Mouse (Mus musculus): ENCODE measurements at regions not wholly inside any gene's neighbourhood (a gene's known extent, or its start where the extent isn't known, plus 50 kb on each side); places are given as distances from the start of the nearest gene placed in this dataset.

DNA sequence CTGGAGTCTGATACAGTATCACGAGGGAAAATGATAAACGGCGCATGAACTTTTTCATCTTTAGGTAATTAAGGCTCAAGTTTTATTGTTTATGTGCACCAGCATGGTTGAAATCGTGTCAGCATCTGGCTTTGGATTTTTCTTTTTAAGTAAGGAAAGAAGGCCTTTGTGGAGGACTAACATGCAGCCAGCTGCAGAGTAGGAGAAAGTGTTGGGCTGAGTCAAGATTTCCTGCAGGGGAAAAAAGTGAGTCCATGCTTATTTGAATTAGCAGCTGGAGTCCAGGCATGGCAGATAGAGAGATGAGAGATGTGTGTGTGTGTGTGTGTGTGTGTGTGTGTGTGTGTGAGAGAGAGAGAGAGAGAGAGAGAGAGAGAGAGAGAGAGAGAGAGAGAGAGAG, 124.0 kb upstream of the Pdzrn3 start:
- TF ChIP-seq CHD2 (IDR thresholded peaks at IDR 0.05; ENCODE audit: low read depth, low read length) (no peak), ZC3H11A (IDR thresholded peaks at IDR 0.05; ENCODE audit: borderline replicate concordance, low read depth, low read length) (no peak), ZNF384 (IDR thresholded peaks at IDR 0.05; ENCODE audit: low read depth, low read length) (no peak), HCFC1 (IDR thresholded peaks at IDR 0.05; ENCODE audit: borderline replicate concordance, insufficient read depth, low read length) (no peak), MAFK (IDR thresholded peaks at IDR 0.05; ENCODE audit: insufficient read depth, low read depth, low read length) (no peak)
- Histone ChIP-seq H3K4me1 (ENCODE audit: control insufficient read depth in 2 of 2, insufficient read depth in 2 of 2, low read length in 2 of 2, poor library complexity in 1 of 2) (no peaks in the 10 kb centered on the region), H3K36me3 (ENCODE audit: control insufficient read depth, insufficient read depth, low read length, poor library complexity, severe bottlenecking) (no peaks in the 10 kb centered on the region), H3K9me3 (ENCODE audit: control insufficient read depth, insufficient read depth, low read depth, low read length) (no peaks in the 10 kb centered on the region), H3K4me3 (ENCODE audit: insufficient read depth in 1 of 2, low read depth in 1 of 2, low read length in 2 of 2, poor library complexity in 1 of 2, severe bottlenecking in 1 of 2) (no peak overlapping the region), H3K27ac (ENCODE audit: insufficient read depth, low read depth, low read length, poor library complexity, severe bottlenecking) (no peak overlapping the region), H3K9ac (ENCODE audit: insufficient read depth, low read depth, low read length, poor library complexity, severe bottlenecking) (no peak overlapping the region)
- no peak for DNase-seq (ENCODE audit: low read depth, low spot score)
- in situ Hi-C loops (cut with MboI; ENCODE audit: low sequenced_read_pairs in 2 of 2, unreplicated experiment in 2 of 2): no loop called here

DNA sequence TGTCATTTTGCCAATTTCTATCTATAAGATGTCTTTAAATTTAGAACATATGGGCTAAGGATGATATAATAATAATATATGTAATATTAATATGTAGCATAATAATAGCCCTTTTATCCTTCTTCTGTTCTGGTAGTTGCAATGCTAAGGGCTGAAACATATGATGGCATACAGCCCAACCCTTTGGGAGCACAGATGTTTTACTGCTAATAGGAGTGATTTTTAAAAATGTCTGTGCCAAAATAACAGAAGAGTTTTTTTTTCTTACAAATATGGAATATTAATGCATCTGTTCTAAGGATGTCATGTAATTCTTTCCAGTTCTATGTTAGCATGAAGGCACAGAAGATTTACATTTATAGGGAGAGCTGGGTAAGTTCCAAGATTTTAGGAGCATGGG, 122.5 kb upstream of the Pdzrn3 start:
- no peaks in the 10 kb centered on the region for H3K36me3 ChIP-seq (ENCODE audit: control insufficient read depth, insufficient read depth, low read length, poor library complexity, severe bottlenecking)
- no peak for TF ChIP-seq CHD2 (IDR thresholded peaks at IDR 0.05; ENCODE audit: low read depth, low read length)
- TF ChIP-seq HCFC1 (IDR thresholded peaks at IDR 0.05; ENCODE audit: borderline replicate concordance, insufficient read depth, low read length): no peak
- TF ChIP-seq ZC3H11A (IDR thresholded peaks at IDR 0.05; ENCODE audit: borderline replicate concordance, low read depth, low read length): no peak
- no peak for TF ChIP-seq MAFK (IDR thresholded peaks at IDR 0.05; ENCODE audit: insufficient read depth, low read depth, low read length)
- TF ChIP-seq ZNF384 (IDR thresholded peaks at IDR 0.05; ENCODE audit: low read depth, low read length): no peak
- no peak overlapping the region for H3K4me3 ChIP-seq (ENCODE audit: insufficient read depth in 1 of 2, low read depth in 1 of 2, low read length in 2 of 2, poor library complexity in 1 of 2, severe bottlenecking in 1 of 2)
- no peaks in the 10 kb centered on the region for H3K9me3 ChIP-seq (ENCODE audit: control insufficient read depth, insufficient read depth, low read depth, low read length)
- no peak overlapping the region for H3K27ac ChIP-seq (ENCODE audit: insufficient read depth, low read depth, low read length, poor library complexity, severe bottlenecking)
- no peaks in the 10 kb centered on the region for H3K4me1 ChIP-seq (ENCODE audit: control insufficient read depth in 2 of 2, insufficient read depth in 2 of 2, low read length in 2 of 2, poor library complexity in 1 of 2)
- in situ Hi-C loops (cut with MboI; ENCODE audit: low sequenced_read_pairs in 2 of 2, unreplicated experiment in 2 of 2): no loop called here
- DNase-seq (ENCODE audit: low read depth, low spot score): no peak
- H3K9ac ChIP-seq (ENCODE audit: insufficient read depth, low read depth, low read length, poor library complexity, severe bottlenecking): no peak overlapping the region

- TF ChIP-seq MAFK (IDR thresholded peaks at IDR 0.05; ENCODE audit: insufficient read depth, low read depth, low read length): no peak
- no peak for TF ChIP-seq ZNF384 (IDR thresholded peaks at IDR 0.05; ENCODE audit: low read depth, low read length)
- TF ChIP-seq ZC3H11A (IDR thresholded peaks at IDR 0.05; ENCODE audit: borderline replicate concordance, low read depth, low read length): no peak
- no peak for TF ChIP-seq CHD2 (IDR thresholded peaks at IDR 0.05; ENCODE audit: low read depth, low read length)
- no peak for TF ChIP-seq HCFC1 (IDR thresholded peaks at IDR 0.05; ENCODE audit: borderline replicate concordance, insufficient read depth, low read length)
Measured at GRCm38 (mm10) chr6:101488466-101488865, 110.8 kb upstream of the Pdzrn3 start.

GRCm38 (mm10) chr6:101484526-101485287, 107.0 kb upstream of the Pdzrn3 start:
- H3K4me1 ChIP-seq (ENCODE audit: control insufficient read depth in 2 of 2, insufficient read depth in 2 of 2, low read length in 2 of 2, poor library complexity in 1 of 2): no peaks in the 10 kb centered on the region
- H3K27ac ChIP-seq (ENCODE audit: insufficient read depth, low read depth, low read length, poor library complexity, severe bottlenecking): no peak overlapping the region
- H3K4me3 ChIP-seq (ENCODE audit: insufficient read depth in 1 of 2, low read depth in 1 of 2, low read length in 2 of 2, poor library complexity in 1 of 2, severe bottlenecking in 1 of 2): no peak overlapping the region
- H3K9ac ChIP-seq (ENCODE audit: insufficient read depth, low read depth, low read length, poor library complexity, severe bottlenecking): no peak overlapping the region
- H3K9me3 ChIP-seq (ENCODE audit: control insufficient read depth, insufficient read depth, low read depth, low read length): no peaks in the 10 kb centered on the region
- in situ Hi-C loops (cut with MboI; ENCODE audit: low sequenced_read_pairs in 2 of 2, unreplicated experiment in 2 of 2): no loop called here
- no peak for DNase-seq (ENCODE audit: low read depth, low spot score)
- H3K36me3 ChIP-seq (ENCODE audit: control insufficient read depth, insufficient read depth, low read length, poor library complexity, severe bottlenecking): no peaks in the 10 kb centered on the region
- TF ChIP-seq HCFC1 (IDR thresholded peaks at IDR 0.05; ENCODE audit: borderline replicate concordance, insufficient read depth, low read length) (no peak), CHD2 (IDR thresholded peaks at IDR 0.05; ENCODE audit: low read depth, low read length) (no peak), MAFK (IDR thresholded peaks at IDR 0.05; ENCODE audit: insufficient read depth, low read depth, low read length) (no peak), ZNF384 (IDR thresholded peaks at IDR 0.05; ENCODE audit: low read depth, low read length) (no peak), ZC3H11A (IDR thresholded peaks at IDR 0.05; ENCODE audit: borderline replicate concordance, low read depth, low read length) (no peak)

More at GRCm38 (mm10) chr6:101488466-101488865, 110.8 kb upstream of the Pdzrn3 start:
- in situ Hi-C loops (cut with MboI; ENCODE audit: low sequenced_read_pairs in 2 of 2, unreplicated experiment in 2 of 2): no loop called here
- H3K9ac ChIP-seq (ENCODE audit: insufficient read depth, low read depth, low read length, poor library complexity, severe bottlenecking): no peak overlapping the region
- no peaks in the 10 kb centered on the region for H3K36me3 ChIP-seq (ENCODE audit: control insufficient read depth, insufficient read depth, low read length, poor library complexity, severe bottlenecking)
- no peak for DNase-seq (ENCODE audit: low read depth, low spot score)
- H3K9me3 ChIP-seq (ENCODE audit: control insufficient read depth, insufficient read depth, low read depth, low read length): no peaks in the 10 kb centered on the region
- no peak overlapping the region for H3K4me3 ChIP-seq (ENCODE audit: insufficient read depth in 1 of 2, low read depth in 1 of 2, low read length in 2 of 2, poor library complexity in 1 of 2, severe bottlenecking in 1 of 2)
- no peaks in the 10 kb centered on the region for H3K4me1 ChIP-seq (ENCODE audit: control insufficient read depth in 2 of 2, insufficient read depth in 2 of 2, low read length in 2 of 2, poor library complexity in 1 of 2)
- H3K27ac ChIP-seq (ENCODE audit: insufficient read depth, low read depth, low read length, poor library complexity, severe bottlenecking): no peak overlapping the region

Data from ES-E14 (cell line).